Mouse (Mus musculus) cerebellum, adult 8-10 months (tissue): ENCODE data around the gene Slc7a1.
A peak's percentile ranks its signal among the peaks of the same experiment; 100 is the strongest.

ENCODE experiments used
- DNase-seq: peaks from one replicate; pipeline ENCODE4 v3.0.0; 2022

Gene Slc7a1

GRCm38 (mm10) chr5:148312443-148312842 lies 87.3 kb downstream of the Slc7a1 start:
- no peak for DNase-seq

GRCm38 (mm10) chr5:148310790-148311189 lies 88.9 kb downstream of the Slc7a1 start:
- DNase-seq: no peak

GRCm38 (mm10) chr5:148304112-148304511 lies 95.6 kb downstream of the Slc7a1 start:
- DNase-seq: no peak

GRCm38 (mm10) chr5:148302968-148303367 lies 96.7 kb downstream of the Slc7a1 start:
- DNase-seq: no peak

- DNase-seq: peak; percentile 11
These were observed 106.4 kb downstream of the Slc7a1 start for GRCm38 (mm10) chr5:148293346-148293745.

- no peak for DNase-seq
These were observed 106.8 kb downstream of the Slc7a1 start for GRCm38 (mm10) chr5:148292862-148293261.

- DNase-seq: no peak
These were observed 109.8 kb downstream of the Slc7a1 start for GRCm38 (mm10) chr5:148289951-148290350.

GRCm38 (mm10) chr5:148288804-148289203 lies 110.9 kb downstream of the Slc7a1 start:
- DNase-seq: no peak

GRCm38 (mm10) chr5:148287529-148287928 lies 112.2 kb downstream of the Slc7a1 start:
- no peak for DNase-seq

- DNase-seq: no peak
These were observed 116.1 kb downstream of the Slc7a1 start for GRCm38 (mm10) chr5:148283584-148283983.

GRCm38 (mm10) chr5:148283177-148283576 lies 116.5 kb downstream of the Slc7a1 start:
- no peak for DNase-seq

- DNase-seq: no peak
These were observed 117.1 kb downstream of the Slc7a1 start for GRCm38 (mm10) chr5:148282631-148283030.

GRCm38 (mm10) chr5:148282093-148282492 lies 117.6 kb downstream of the Slc7a1 start:
- DNase-seq: no peak

- no peak for DNase-seq
These were observed 119.4 kb downstream of the Slc7a1 start for GRCm38 (mm10) chr5:148280321-148280720.

GRCm38 (mm10) chr5:148278233-148278632 lies 121.5 kb downstream of the Slc7a1 start:
- no peak for DNase-seq
